Mouse (Mus musculus) spleen, adult 2 months (tissue): ENCODE results near the gene Grip2.

ENCODE experiments used
- CTCF ChIP-seq: fragments of 200-500 bp; IDR thresholded peaks from 2 replicates; pipeline ENCODE4 v1.5.1; 2011; ENCODE audit warnings: mild to moderate bottlenecking, inconsistent platforms; ENCODE audit not compliant: insufficient read depth, insufficient read length, insufficient replicate concordance; ENCODE audit errors: extremely low read depth
- POLR2A ChIP-seq: fragments of 200-500 bp; IDR thresholded peaks from 2 replicates; pipeline ENCODE4 v1.6.1; 2011; ENCODE audit warnings: low read depth, low read length, inconsistent platforms

DNA sequence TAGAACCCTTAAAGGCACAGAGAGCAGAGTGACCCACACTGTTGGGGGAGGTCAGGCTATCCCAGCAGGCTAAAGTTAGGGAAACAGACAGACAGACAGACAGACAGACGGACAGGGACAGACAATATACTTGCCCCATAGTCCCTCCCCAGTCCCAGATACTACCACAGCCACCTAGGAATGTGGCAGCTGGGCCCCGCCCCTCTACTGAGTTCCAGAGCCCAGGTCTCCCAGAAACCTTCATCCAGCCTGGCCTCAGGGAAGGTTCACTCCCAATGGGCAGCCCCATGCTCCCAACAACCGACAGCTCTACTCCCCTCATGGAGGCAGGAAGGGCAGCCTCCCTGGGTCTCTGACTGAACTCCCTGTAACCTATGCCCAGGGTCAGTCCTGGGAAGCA, 31.4 kb downstream of the Grip2 start:
- TF ChIP-seq CTCF = no peak
- TF ChIP-seq POLR2A = no peak
